Mouse (Mus musculus): ENCODE results near the gene Cx3cl1.
A peak's percentile ranks its signal among the peaks of the same experiment; 100 is the strongest.

Gene Cx3cl1

DNA sequence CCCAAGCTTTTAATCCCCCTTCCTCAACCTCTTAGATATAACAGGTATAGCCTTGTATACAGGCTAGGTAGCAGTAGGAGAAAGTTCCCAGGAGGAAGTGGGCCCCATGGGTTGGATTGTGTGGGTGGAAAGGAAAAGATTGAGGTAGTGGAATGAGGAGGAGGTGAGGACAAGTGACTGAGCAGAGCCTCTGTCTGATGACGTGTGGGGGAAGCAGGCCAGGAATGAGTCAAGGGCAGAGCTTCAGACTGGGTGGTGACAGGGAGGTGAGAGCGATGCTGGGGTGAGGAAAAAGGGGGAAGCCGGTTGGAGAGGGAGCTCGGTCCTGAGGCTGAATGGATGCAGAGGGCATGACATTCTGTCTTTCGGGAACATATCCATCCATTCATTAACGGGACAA, 31.7 kb downstream of the Cx3cl1 start:
- DNase-seq, result no peak

DNA sequence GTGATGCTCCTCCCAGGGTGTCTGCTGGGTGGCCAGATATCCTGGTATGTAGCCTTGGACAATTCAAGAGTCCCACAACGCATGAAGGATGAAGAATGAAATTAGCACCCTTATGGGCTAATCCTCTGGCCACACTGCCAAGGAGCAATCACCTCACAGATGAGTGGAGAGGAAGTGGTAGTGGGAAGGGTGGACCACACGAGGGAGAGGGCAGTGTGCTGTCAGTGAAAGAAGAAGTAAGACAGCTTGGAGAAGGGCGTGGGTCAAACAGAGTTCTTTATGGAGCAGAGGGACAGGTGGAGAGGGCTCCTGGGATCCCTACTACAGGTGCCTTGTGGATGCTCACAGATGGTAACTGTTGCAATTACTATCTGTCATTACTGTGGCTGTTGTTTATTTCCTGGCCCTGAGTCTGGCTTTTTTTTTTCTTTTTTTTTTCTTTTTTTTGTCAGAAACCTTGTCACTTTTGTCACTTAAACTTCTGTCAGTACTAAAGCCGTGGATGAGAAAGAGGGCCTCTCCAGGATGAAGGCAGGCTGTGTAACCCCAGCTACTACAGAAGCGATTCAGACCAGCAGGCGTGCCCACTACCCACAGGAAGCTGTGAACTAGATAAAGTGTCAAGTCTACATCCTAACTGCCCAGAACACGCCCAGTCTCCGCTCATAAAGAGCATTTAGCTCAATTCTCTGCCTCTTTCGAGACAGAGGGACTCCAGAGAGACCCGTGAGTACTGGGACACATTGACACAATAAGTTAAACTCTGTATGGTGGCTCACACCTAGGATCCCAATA, 32.9 kb downstream of the Cx3cl1 start:
- no peak for DNase-seq

- no peak for DNase-seq
Observed at GRCm38 (mm10) chr8:94805811-94806210, 34.0 kb downstream of the Cx3cl1 start.

GRCm38 (mm10) chr8:94807506-94807905, 35.7 kb downstream of the Cx3cl1 start:
- DNase-seq, result no peak

DNA sequence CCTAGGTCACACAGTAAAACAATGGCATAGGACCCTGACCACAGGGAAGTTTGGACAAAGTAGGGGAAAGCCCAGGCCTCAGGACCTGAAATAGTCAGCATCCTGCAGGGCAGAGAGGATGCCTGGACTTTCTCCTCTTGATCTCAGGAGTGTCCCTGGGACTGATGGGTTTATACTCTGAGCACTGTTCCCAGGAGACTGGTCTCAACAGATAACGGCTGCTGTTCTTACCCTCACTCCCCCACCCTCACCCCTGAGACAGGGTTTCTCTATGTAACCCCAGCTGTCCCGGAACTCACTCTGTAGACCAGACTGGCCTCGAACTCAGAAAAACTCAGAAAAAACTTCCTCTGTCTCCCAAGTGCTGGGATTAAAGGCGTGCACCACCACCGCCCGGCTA, 36.6 kb downstream of the Cx3cl1 start:
- DNase-seq, result no peak

GRCm38 (mm10) chr8:94810153-94810552, 38.3 kb downstream of the Cx3cl1 start, which contains the start of gene Ccl17:
TSS of gene Ccl17 (plus strand) at chr8:94810453.
- no peak for DNase-seq

DNA sequence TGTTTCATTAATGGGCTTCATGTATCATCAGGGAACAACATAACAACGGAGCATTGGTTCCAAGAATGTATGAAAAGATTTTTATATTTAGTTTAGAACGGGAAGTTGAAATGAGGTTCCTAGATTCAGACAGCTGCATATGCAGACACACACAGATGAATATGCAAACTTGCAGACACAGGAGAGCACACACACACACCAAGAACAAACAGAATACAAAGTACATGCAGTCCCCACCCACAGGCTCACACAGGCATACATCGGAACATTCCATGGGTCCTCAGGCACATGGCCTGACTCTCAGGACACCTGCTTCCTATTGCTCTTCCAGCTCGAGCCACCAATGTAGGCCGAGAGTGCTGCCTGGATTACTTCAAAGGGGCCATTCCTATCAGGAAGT, 39.0 kb downstream of the Cx3cl1 start:
- no peak for DNase-seq

DNA sequence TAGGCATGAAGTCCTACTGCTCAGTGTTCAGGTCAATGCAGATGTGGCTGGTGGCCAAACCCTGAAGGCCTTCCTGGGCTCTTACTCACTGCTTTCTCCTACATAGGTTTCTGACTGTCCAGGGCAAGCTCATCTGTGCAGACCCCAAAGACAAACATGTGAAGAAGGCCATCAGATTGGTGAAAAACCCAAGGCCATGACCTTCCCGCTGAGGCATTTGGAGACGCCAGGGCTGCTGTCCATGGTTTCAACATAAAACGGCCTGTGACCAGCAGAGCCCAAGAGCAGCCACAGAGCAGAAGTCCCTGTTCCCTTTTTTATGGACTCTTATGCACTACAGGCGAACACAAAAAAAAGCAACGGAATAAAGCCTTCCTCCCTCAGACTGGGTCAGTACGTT, 39.8 kb downstream of the Cx3cl1 start:
- DNase-seq, result no peak

GRCm38 (mm10) chr8:94812645-94813098, 40.9 kb downstream of the Cx3cl1 start:
- DNase-seq, result peak; percentile 59 to 72

DNA sequence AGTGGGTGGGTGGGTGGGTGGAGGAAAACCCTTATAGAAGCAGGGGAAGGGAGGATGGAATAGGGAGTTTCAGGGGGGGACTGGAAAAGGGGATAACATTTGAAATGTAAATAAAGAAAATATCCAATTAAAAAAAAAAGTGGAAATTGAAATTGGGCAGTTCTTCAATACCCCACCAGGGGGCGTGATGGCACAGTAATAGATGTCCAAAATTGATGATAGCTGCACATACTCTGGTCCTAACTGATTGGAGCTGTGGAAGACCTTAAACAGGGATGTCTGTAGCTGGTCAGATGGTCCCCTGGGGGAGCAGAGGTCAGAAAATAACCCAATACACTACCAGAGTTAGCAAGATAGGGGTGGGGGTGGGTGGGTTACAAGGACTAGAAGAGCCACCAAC, 42.7 kb downstream of the Cx3cl1 start:
- DNase-seq, result no peak

- no peak for DNase-seq
Observed at GRCm38 (mm10) chr8:94817933-94818332, 46.1 kb downstream of the Cx3cl1 start.

GRCm38 (mm10) chr8:94819671-94820179, 47.9 kb downstream of the Cx3cl1 start:
- no peak for DNase-seq

DNA sequence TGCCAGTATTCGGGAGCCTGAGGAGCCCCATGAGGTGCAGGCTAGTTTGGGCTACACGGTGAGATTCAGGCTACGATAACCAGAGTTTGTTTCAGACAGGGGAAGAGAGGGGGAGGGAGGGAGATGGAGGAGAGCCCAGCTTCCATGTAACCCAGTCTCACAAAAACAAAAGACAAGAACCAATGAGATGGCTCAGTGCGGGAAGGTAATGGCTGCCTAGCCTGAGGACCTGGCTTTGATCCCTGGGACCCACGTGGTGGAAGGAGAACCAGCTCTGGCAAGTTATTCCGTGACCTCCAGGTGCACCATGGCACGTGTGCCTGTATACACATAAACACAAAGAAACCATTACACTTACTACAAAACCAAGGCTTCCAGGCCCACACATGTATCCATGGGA, 48.7 kb downstream of the Cx3cl1 start:
- no peak for DNase-seq

DNA sequence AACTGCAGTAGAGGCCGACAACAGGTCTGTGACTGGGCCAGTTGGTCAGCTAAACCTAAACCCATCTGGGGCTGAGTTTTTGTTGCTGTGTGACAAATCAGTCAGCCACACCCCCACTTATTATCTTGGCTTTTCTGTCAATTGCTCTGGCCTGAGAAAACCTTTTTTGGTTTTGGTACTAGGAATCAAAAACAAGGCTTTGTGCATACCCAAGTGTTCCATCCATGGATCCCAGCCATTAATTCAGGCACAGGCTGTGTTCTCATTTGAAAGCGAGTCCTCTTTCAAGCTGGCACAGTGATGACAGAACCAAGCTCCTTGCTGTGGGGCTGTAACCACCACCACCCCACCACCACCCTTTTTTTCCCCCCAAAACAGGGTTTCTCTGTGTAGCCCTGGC, 49.6 kb downstream of the Cx3cl1 start:
- no peak for DNase-seq

DNA sequence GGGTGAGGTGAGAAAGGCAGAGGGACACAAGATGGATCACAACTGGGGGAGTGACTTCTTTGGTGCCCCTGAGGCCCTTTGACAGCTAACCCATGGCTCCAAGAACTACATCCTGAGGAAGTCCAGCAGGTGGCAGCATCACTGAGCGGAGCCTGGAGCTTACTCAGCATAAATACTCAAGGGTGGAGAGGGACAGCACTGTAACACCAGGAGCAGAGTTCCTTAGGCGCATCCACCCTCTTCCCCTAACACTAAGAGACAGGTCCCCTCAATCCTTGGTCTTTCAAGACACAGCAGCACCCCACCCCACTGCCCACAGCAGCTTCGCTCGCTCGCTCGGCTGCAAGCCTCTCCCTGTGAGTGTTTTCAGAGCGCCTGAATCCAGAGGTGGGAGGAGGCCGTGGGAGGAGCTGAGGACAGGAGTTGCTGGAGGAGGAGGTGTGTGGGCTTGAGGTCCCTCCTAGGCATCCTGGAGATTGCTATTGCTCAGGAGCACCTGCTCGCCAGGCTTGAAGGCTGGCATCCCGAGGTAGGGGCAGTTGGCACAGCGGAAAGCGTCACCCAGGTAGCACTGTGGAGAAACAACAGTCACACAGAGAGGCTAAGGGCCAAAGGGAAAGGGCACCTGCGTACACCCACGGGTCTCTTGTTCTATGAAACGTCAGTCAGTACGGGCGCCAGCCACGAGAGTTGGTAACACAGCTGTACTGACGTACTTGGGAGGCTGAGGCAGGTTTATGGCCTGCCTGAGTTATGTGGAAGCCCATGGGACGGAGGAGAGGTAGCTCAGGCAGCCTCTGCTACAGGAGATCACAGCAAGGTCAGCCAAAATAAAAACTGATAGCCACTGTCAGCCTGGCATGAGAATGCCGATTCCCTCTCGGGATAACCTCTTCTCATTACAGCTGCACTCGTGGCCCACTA, 51.1 kb downstream of the Cx3cl1 start:
- DNase-seq, result peak; percentile 50 to 53

GRCm38 (mm10) chr8:94825170-94825569, 53.4 kb downstream of the Cx3cl1 start:
- DNase-seq, result no peak

DNA sequence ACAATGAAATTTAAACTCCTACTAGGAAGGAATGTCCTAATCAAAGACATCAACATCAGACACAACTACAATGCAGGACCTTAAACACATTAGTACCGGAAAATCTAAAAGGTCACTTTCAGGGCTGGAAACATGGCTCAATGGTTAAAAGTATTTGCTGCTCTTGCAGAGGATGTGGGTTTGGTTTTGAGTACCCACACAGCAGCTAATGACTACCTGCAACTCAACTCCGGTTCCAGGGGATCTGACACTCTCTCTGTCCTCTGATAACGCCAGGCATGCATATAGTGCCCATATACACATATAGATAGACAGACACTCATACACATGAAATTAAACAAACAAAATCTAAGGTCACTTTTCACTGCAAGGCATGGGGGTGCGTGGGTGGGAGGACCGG, 54.4 kb downstream of the Cx3cl1 start:
- no peak for DNase-seq

DNA sequence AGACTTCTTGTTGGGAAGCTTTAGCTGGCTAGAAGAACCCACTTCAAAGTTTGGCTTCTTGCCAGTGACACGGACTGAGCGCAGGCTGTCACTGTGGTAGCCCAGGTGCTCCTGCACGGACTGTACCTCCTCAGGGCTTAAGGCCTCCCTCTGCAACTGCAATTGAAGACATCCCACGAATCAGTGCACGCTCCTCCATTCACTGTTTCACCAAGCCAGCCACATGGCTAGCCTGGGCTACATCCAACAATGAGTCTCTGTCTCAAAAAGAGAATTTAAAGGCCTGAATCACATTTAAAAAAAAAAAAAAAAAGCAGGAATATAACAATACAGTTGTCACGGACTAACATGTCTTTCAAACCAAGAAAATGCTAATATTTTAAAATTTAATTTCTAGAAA, 56.5 kb downstream of the Cx3cl1 start:
- no peak for DNase-seq

All from thymus, postnatal 36 days (tissue).